Mouse (Mus musculus): ENCODE measurements around the gene Lyrm4. TPM values are rescaled to one million over a fixed set of nuclear protein-coding genes. Genes with fewer than 3 reads are reported as not detected.

The Lyrm4 gene
- polyA plus RNA-seq, 1 experiment from 2014 or later = 8.1 TPM

- Histone ChIP-seq H3K27ac (no peak overlapping the region), H3K36me3 (ENCODE audit: inconsistent target) (no peaks in the 10 kb centered on the region), H3K79me2 (ENCODE audit: inconsistent target) (no peaks in the 10 kb centered on the region), H3K4me3 (ENCODE audit: inconsistent target) (no peak overlapping the region)
- 23% methylated on average over 14 of the region's 14 CpGs for WGBS (ENCODE audit: missing documents)
Measured at GRCm38 (mm10) chr13:35947354-35948000, 169.8 kb downstream of the Lyrm4 start.

- Histone ChIP-seq H3K27ac (no peak overlapping the region), H3K36me3 (ENCODE audit: inconsistent target) (no peaks in the 10 kb centered on the region), H3K4me3 (ENCODE audit: inconsistent target) (no peak overlapping the region), H3K79me2 (ENCODE audit: inconsistent target) (no peaks in the 10 kb centered on the region)
- WGBS (ENCODE audit: missing documents) = 81% methylated on average over 20 of the region's 20 CpGs
Measured at GRCm38 (mm10) chr13:35946659-35947353, 170.5 kb downstream of the Lyrm4 start.

- no peaks in the 10 kb centered on the region for H3K36me3 ChIP-seq (ENCODE audit: inconsistent target)
- H3K4me3 ChIP-seq (ENCODE audit: inconsistent target) = no peak overlapping the region
- H3K27ac ChIP-seq = no peak overlapping the region
- H3K79me2 ChIP-seq (ENCODE audit: inconsistent target) = no peaks in the 10 kb centered on the region
- 10% methylated on average over 5 of the region's 5 CpGs for WGBS (ENCODE audit: missing documents)
Measured at GRCm38 (mm10) chr13:35940934-35941333, 176.4 kb downstream of the Lyrm4 start.

GRCm38 (mm10) chr13:35939871-35940665 lies 177.3 kb downstream of the Lyrm4 start:
- Histone ChIP-seq H3K27ac (no peak overlapping the region), H3K79me2 (ENCODE audit: inconsistent target) (no peaks in the 10 kb centered on the region), H3K36me3 (ENCODE audit: inconsistent target) (no peaks in the 10 kb centered on the region), H3K4me3 (ENCODE audit: inconsistent target) (no peak overlapping the region)
- 75% methylated on average over 18 of the region's 18 CpGs for WGBS (ENCODE audit: missing documents)

GRCm38 (mm10) chr13:35937991-35938390 lies 179.3 kb downstream of the Lyrm4 start:
- H3K4me3 ChIP-seq (ENCODE audit: inconsistent target) = no peak overlapping the region
- 94% methylated on average over 2 of the region's 2 CpGs for WGBS (ENCODE audit: missing documents)
- H3K79me2 ChIP-seq (ENCODE audit: inconsistent target) = no peaks in the 10 kb centered on the region
- no peaks in the 10 kb centered on the region for H3K36me3 ChIP-seq (ENCODE audit: inconsistent target)
- H3K27ac ChIP-seq = no peak overlapping the region

Other genes starting within 250 kb of the Lyrm4 start
- 2.7 to 9.4 TPM (median 7.3 TPM) in 3 replicates for gene Rpp40, start 211.2 kb downstream of the Lyrm4 start, polyA plus RNA-seq (2018)
- gene Ppp1r3g, start 158.7 kb downstream of the Lyrm4 start, polyA plus RNA-seq (2018) = not detected in 3 replicates
- 14.1 to 31.1 TPM (median 15.1 TPM) in 3 replicates for gene Fars2, start 114 bp downstream of the Lyrm4 start, polyA plus RNA-seq (2018)

All from macrophage (primary cell).